Mouse (Mus musculus): ENCODE data around the gene Cacna2d2.

GRCm38 (mm10) chr9:107526198-107527026, 127.0 kb downstream of the Cacna2d2 start:
- TF ChIP-seq CTCF (IDR thresholded peaks at IDR 0.05) (no peak), EP300 (IDR thresholded peaks at IDR 0.05; ENCODE audit: insufficient read depth, low read depth, low read length) (no peak)

Data from heart, adult 2 months (tissue).